Mouse (Mus musculus) testis, adult 2 months (tissue): ENCODE measurements around the gene Preb.

Experiments
- CTCF ChIP-seq: fragments of 200-500 bp; IDR thresholded peaks from 2 replicates; pipeline ENCODE4 v1.5.1; 2012; ENCODE audit warnings: low read depth, mild to moderate bottlenecking, inconsistent platforms, low read length, moderate library complexity; ENCODE audit not compliant: control insufficient read depth, insufficient read depth, insufficient replicate concordance
- POLR2A ChIP-seq: fragments of 200-500 bp; IDR thresholded peaks from 2 replicates; pipeline ENCODE4 v1.6.1; 2012; ENCODE audit warnings: low read depth, mild to moderate bottlenecking, inconsistent platforms, low read length, moderate library complexity; ENCODE audit not compliant: control insufficient read depth

DNA sequence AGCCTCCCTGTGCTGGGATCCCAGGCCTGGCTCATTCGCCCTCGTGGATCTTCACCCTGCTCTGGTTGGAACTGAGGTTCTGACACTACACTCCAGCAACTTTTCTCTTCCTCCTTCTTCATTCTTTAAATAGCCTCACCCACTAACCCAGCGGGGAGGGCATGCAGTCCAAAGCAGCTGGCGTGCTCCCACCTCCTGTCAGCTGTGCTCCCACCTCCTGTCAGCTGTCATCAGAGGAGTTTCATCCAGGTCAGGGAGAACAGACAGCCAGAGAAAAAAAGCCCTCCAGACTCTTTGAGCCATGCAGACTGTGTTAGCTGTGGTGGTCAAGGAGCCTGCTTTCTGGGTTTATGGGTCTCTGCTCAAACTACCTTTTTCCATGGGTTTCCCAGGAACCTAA, 28.8 kb downstream of the Preb start:
- TF ChIP-seq CTCF (no peak), POLR2A (no peak)
